Mouse (Mus musculus): Measurements from ENCODE around the gene Aatk.

DNA sequence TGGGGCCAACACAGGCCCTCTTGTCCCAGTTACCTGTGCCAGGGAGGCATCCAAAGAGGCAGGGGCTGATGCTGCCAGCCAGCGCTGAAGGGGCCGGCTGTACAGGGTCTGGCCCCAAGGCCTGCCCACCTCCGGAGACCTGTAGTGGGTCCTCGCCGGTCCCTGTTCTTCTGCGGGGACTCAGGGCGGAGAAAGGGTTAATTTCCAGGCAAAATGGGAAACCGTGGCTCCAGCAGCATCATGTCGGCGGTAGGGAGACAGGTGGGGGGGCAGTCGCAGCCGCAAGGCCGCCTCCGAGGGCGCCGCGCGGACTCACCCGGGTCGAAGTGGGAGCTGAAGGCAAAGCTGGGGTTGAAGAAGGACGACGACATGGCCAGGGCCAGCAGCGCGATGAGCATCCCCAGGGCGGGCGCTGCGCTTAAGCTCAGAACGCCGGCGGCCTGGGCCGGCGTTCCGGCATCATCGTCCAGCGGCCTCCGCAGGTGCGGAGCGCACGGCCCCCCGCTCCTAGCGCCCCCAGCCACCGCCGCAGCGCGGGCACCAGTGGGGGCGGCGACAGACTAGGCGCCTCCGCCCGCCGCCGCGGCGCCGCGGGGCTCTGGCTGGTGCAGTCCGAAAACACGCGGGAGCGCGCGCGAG lies at the start of gene Aatk:
- TF ChIP-seq CTCF (IDR thresholded peaks at IDR 0.05; ENCODE audit: low read depth) (no peak), EP300 (IDR thresholded peaks at IDR 0.05; ENCODE audit: low read depth) (no peak)

Data from heart, postnatal 0 days (tissue).